In genomic region chr11:50290486-50291225, GRCm38 (mm10) we compare ENCODE assay signal across 7 mouse cellular contexts. TPM values are rescaled to one million over a fixed set of nuclear protein-coding genes. Genes with fewer than 3 reads are reported as not detected.
A peak's percentile ranks its signal among the peaks of the same experiment; 100 is the strongest.
DNase-seq lines count a peak whose midpoint lies in the region; ATAC-seq and TF ChIP-seq lines count a peak whose summit lies in the region.

No protein-coding gene starts in this region.

- peak overlapping the region; percentile 98 for H3K4me3 ChIP-seq in neural tube, embryonic 11.5 days (ENCODE audit: low read depth, low read length)
- peak overlapping the region; percentile 80 for H3K4me3 ChIP-seq in embryonic fibroblast, embryonic 13.5 days (ENCODE audit: insufficient read depth, low read length)
- peak overlapping the region; percentile 92 for H3K4me3 ChIP-seq in kidney, embryonic 16.5 days (ENCODE audit: low read length)

- no peak for DNase-seq in neural tube, embryonic 11.5 days (ENCODE audit: low spot score)
- DNase-seq in neural tube, embryonic 10.5 days (ENCODE audit: extremely low spot score, low spot score) = no peak
- DNase-seq in naive thymus-derived CD4-positive, alpha-beta T cell, adult 2 months (ENCODE audit: low read depth) = peak; percentile 39
- no peak for DNase-seq in urinary bladder, postnatal 36 days (ENCODE audit: low spot score in 2 of 2)
- DNase-seq in layer of hippocampus, postnatal 10 days (ENCODE audit: low spot score in 2 of 2) = no peak

- H3K4me1 ChIP-seq in neural tube, embryonic 11.5 days (ENCODE audit: control insufficient read depth, insufficient read depth, low read length) = peaks cover 17% of the 10 kb centered on the region
- peaks cover 7% of the 10 kb centered on the region for H3K4me1 ChIP-seq in embryonic fibroblast, embryonic 13.5 days (ENCODE audit: control insufficient read depth, insufficient read depth, low read length)
- peaks cover 13% of the 10 kb centered on the region for H3K4me1 ChIP-seq in kidney, embryonic 16.5 days (ENCODE audit: insufficient read depth, low read length)

- WGBS in neural tube, embryonic 11.5 days = 16% methylated on average over 20 of the region's 20 CpGs
- 3% methylated on average over 20 of the region's 20 CpGs for WGBS in kidney, embryonic 16.5 days

- H3K36me3 ChIP-seq in neural tube, embryonic 11.5 days (ENCODE audit: control insufficient read depth, insufficient read depth, low read length) = peaks cover 6% of the 10 kb centered on the region
- H3K36me3 ChIP-seq in kidney, embryonic 16.5 days (ENCODE audit: insufficient read depth, low read length) = peaks cover 20% of the 10 kb centered on the region

- H3K4me2 ChIP-seq in neural tube, embryonic 11.5 days (ENCODE audit: low read depth) = peak overlapping the region; percentile 72
- H3K4me2 ChIP-seq in kidney, embryonic 16.5 days (replicated peaks; ENCODE audit: low read depth, low read length) = peak overlapping the region; percentile 90

- ATAC-seq in neural tube, embryonic 11.5 days (ENCODE audit: insufficient read depth, low FRiP score, low TSS enrichment) = no peak
- ATAC-seq in kidney, embryonic 16.5 days (ENCODE audit: low FRiP score, low TSS enrichment) = no peak

- no peaks in the 10 kb centered on the region for H3K27me3 ChIP-seq in neural tube, embryonic 11.5 days (ENCODE audit: control insufficient read depth, insufficient read depth, low read length)
- H3K27me3 ChIP-seq in kidney, embryonic 16.5 days (ENCODE audit: insufficient read depth, low read length) = no peaks in the 10 kb centered on the region

- H3K9me3 ChIP-seq in neural tube, embryonic 11.5 days (ENCODE audit: control insufficient read depth, low read length) = no peaks in the 10 kb centered on the region
- H3K9me3 ChIP-seq in kidney, embryonic 16.5 days (ENCODE audit: low read length) = no peaks in the 10 kb centered on the region

- H3K27ac ChIP-seq in neural tube, embryonic 11.5 days (ENCODE audit: low read depth, low read length) = no peak overlapping the region
- H3K27ac ChIP-seq in embryonic fibroblast, embryonic 13.5 days (ENCODE audit: insufficient read depth, low read length) = peak overlapping the region; percentile 82
- peak overlapping the region; percentile 98 for H3K27ac ChIP-seq in kidney, embryonic 16.5 days (ENCODE audit: low read length)

- TF ChIP-seq POLR2A in embryonic fibroblast, embryonic 13.5 days (IDR thresholded peaks at IDR 0.05; ENCODE audit: low read depth, low read length) = no peak

- peak overlapping the region; percentile 99 for H3K9ac ChIP-seq in neural tube, embryonic 11.5 days (ENCODE audit: low read length)
- H3K9ac ChIP-seq in kidney, embryonic 16.5 days (replicated peaks; ENCODE audit: low read length) = peak overlapping the region; percentile 99

- no peak for TF ChIP-seq CTCF in embryonic fibroblast, embryonic 13.5 days (IDR thresholded peaks at IDR 0.05; ENCODE audit: borderline replicate concordance, insufficient read depth, low read length)

RNA-seq across cellular contexts. Expression of gene Maml1, which starts 1.5 kb away (rescaled TPM):
- polyA plus RNA-seq in neural tube, embryonic 11.5 days (2014; fragmentation: Nextera tagmentation; extraction: Ambion mirVana) = 10.7 and 11.1 TPM in 2 replicates
- 28.9 and 37.3 TPM in 2 replicates for polyA plus RNA-seq in embryonic fibroblast, embryonic 13.5 days (2011; ENCODE audit: insufficient read length, low read depth, missing spikeins)
- polyA plus RNA-seq in kidney, embryonic 16.5 days (2015; fragmentation: Nextera tagmentation; extraction: Ambion mirVana) = 5.2 and 6.3 TPM in 2 replicates
- total RNA-seq in layer of hippocampus, postnatal 10 days (2021) = 10 to 100 TPM in 1 of 2 experiments, 1 to 10 TPM in 1; 9.5 to 10.1 TPM

RNA-seq across cellular contexts. Expression of gene Canx, which starts 34.8 kb away (rescaled TPM):
- polyA plus RNA-seq in neural tube, embryonic 11.5 days (2014; fragmentation: Nextera tagmentation; extraction: Ambion mirVana) = 240 and 252 TPM in 2 replicates
- 735 and 759 TPM in 2 replicates for polyA plus RNA-seq in embryonic fibroblast, embryonic 13.5 days (2011; ENCODE audit: insufficient read length, low read depth, missing spikeins)
- 393 and 397 TPM in 2 replicates for polyA plus RNA-seq in kidney, embryonic 16.5 days (2015; fragmentation: Nextera tagmentation; extraction: Ambion mirVana)
- 100 to 1,000 TPM; 413 to 414 TPM for total RNA-seq in layer of hippocampus, postnatal 10 days (2021)

RNA-seq across cellular contexts. Expression of gene Ltc4s, which starts 52.2 kb away (rescaled TPM):
- polyA plus RNA-seq in neural tube, embryonic 11.5 days (2014; fragmentation: Nextera tagmentation; extraction: Ambion mirVana) = 0.64 and 1.2 TPM in 2 replicates
- polyA plus RNA-seq in embryonic fibroblast, embryonic 13.5 days (2011; ENCODE audit: insufficient read length, low read depth, missing spikeins) = 0.83 TPM in 1 of 2 replicates, not detected in the other
- polyA plus RNA-seq in kidney, embryonic 16.5 days (2015; fragmentation: Nextera tagmentation; extraction: Ambion mirVana) = 2.5 and 2.8 TPM in 2 replicates
- total RNA-seq in layer of hippocampus, postnatal 10 days (2021) = 10 to 100 TPM in 1 of 2 experiments, 1 to 10 TPM in 1; 9.9 to 15.5 TPM
